Mouse (Mus musculus) myocyte (in vitro differentiated cells): Measurements from ENCODE around the gene Dnaaf1.

Experiments
- CEBPB ChIP-seq: IDR thresholded peaks from 2 replicates; pipeline ENCODE4 v1.6.1; 2011; ENCODE audit warnings: mild to moderate bottlenecking, moderate library complexity; ENCODE audit not compliant: poor library complexity, insufficient read depth, severe bottlenecking
- E2F4 ChIP-seq: IDR thresholded peaks from one replicate; pipeline ENCODE4 v1.6.1; 2011; ENCODE audit warnings: mild to moderate bottlenecking, control low read depth, moderate library complexity; ENCODE audit not compliant: insufficient read depth
- MAX ChIP-seq: IDR thresholded peaks from one replicate; pipeline ENCODE4 v1.6.1; 2011; ENCODE audit warnings: low read depth, mild to moderate bottlenecking, control low read depth
- MYOD1 ChIP-seq, 3 experiments: IDR thresholded peaks; one replicate each; pipeline ENCODE4 v1.6.1; 2011; ENCODE audit warnings: control low read depth in 2 of 3, low read depth in 2 of 3, mild to moderate bottlenecking in 2 of 3, moderate library complexity in 1 of 3; ENCODE audit not compliant: insufficient read length in 2 of 3, control insufficient read depth in 1 of 3
- MYOG ChIP-seq, 3 experiments: IDR thresholded peaks; one replicate each; pipeline ENCODE4 v1.6.1; 2011; ENCODE audit warnings: control low read depth in 2 of 3, low read depth in 2 of 3, mild to moderate bottlenecking in 2 of 3; ENCODE audit not compliant: insufficient read length in 2 of 3, control insufficient read depth in 1 of 3, insufficient read depth in 1 of 3
- POLR2A ChIP-seq: IDR thresholded peaks from one replicate; pipeline ENCODE4 v1.6.1; 2011; ENCODE audit warnings: low read depth, mild to moderate bottlenecking, control low read depth, moderate library complexity; ENCODE audit not compliant: insufficient read length
- POLR2AphosphoS2 ChIP-seq: IDR thresholded peaks from one replicate; pipeline ENCODE4 v1.6.1; 2011; ENCODE audit warnings: low read depth, control low read depth; ENCODE audit not compliant: insufficient read length
- REST ChIP-seq: IDR thresholded peaks from one replicate; pipeline ENCODE4 v1.6.1; 2011; ENCODE audit warnings: mild to moderate bottlenecking, control low read depth, moderate library complexity; ENCODE audit not compliant: insufficient read depth, insufficient read length
- SRF ChIP-seq: IDR thresholded peaks from one replicate; pipeline ENCODE4 v1.6.1; 2011; ENCODE audit warnings: low read depth; ENCODE audit not compliant: control insufficient read depth, insufficient read length
- TCF12 ChIP-seq: IDR thresholded peaks from one replicate; pipeline ENCODE4 v1.6.1; 2011; ENCODE audit warnings: mild to moderate bottlenecking, control low read depth; ENCODE audit not compliant: poor library complexity, insufficient read depth, severe bottlenecking
- TCF3 ChIP-seq: IDR thresholded peaks from one replicate; pipeline ENCODE4 v1.6.1; 2011; ENCODE audit warnings: low read depth, control low read depth; ENCODE audit not compliant: insufficient read length
- USF1 ChIP-seq: IDR thresholded peaks from one replicate; pipeline ENCODE4 v1.6.1; 2011; ENCODE audit warnings: low read depth, mild to moderate bottlenecking, control low read depth, moderate library complexity

DNA sequence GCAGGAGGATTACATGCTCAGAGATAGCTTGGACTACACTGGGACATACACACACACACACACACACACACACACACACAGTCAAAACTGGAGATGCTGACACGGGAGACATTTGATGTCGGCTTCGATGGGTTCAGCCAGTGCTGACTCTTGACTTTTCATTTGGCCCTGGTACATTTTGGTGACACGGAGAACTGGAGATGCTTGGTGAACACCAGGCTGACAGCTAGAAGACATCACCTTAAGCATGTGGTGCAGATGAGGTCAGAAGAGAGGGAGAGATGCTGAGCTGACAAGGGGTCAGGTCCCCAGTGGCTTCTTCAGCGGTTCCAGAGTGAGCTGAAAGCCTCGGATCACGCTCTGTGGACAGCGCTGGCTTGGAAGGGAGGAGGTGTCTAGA lies 48.0 kb downstream of the Dnaaf1 start:
- TF ChIP-seq MAX (no peak), POLR2A (no peak), E2F4 (no peak), MYOD1 (IDR thresholded peaks at IDR 0.05; ENCODE audit: control insufficient read depth in 1 of 3, insufficient read length in 2 of 3, low read depth in 2 of 3) (no peak), TCF12 (no peak), REST (no peak), POLR2AphosphoS2 (no peak), CEBPB (no peak), USF1 (no peak), TCF3 (no peak), MYOG (IDR thresholded peaks at IDR 0.05; ENCODE audit: control insufficient read depth in 1 of 3, insufficient read depth in 1 of 3, insufficient read length in 2 of 3, low read depth in 2 of 3) (no peak), SRF (no peak)
